Mouse (Mus musculus): ENCODE data around the gene Cep290. TPM values are rescaled to one million over a fixed set of nuclear protein-coding genes. Genes with fewer than 3 reads are reported as not detected.

Cep290 gene
- total and polyA plus RNA-seq, 3 experiments, result 3.8 to 5.2 TPM; not detected in 1

GRCm38 (mm10) chr10:100604254-100604653 lies 116.9 kb downstream of the Cep290 start:
- TF ChIP-seq NRF1 (IDR thresholded peaks at IDR 0.05; ENCODE audit: insufficient read depth, low read depth, low read length, poor library complexity, severe bottlenecking), result no peak
- TF ChIP-seq RAD21 (IDR thresholded peaks at IDR 0.05; ENCODE audit: low read depth, low read length), result peak; percentile 15
- H3K79me2 ChIP-seq (ENCODE audit: control insufficient read depth, insufficient read depth, low read length, poor library complexity), result no peaks in the 10 kb centered on the region
- no peak overlapping the region for H3K4me3 ChIP-seq (ENCODE audit: control insufficient read depth in 1 of 2, insufficient read depth in 1 of 2, low read depth in 2 of 2, low read length in 2 of 2)
- no peak overlapping the region for H3K9ac ChIP-seq (ENCODE audit: control insufficient read depth, low read depth, low read length, poor library complexity, severe bottlenecking)
- no peaks in the 10 kb centered on the region for H3K4me1 ChIP-seq (ENCODE audit: control insufficient read depth in 1 of 2, insufficient read depth in 2 of 2, low read length in 2 of 2)
- H3K9me3 ChIP-seq (replicated peaks; ENCODE audit: insufficient read depth, low read length), result no peaks in the 10 kb centered on the region
- no peak for DNase-seq (ENCODE audit: low read depth, low spot score)
- no peak overlapping the region for H3K27ac ChIP-seq (ENCODE audit: control insufficient read depth, low read depth, low read length)
- peaks cover 5 to 8% of the 10 kb centered on the region in 2 experiments for H3K27me3 ChIP-seq (ENCODE audit: control insufficient read depth in 1 of 2, insufficient read depth in 2 of 2, low read length in 2 of 2)
- no peaks in the 10 kb centered on the region for H3K36me3 ChIP-seq (ENCODE audit: control insufficient read depth in 1 of 2, insufficient read depth in 2 of 2, low read length in 2 of 2)

- no peak for DNase-seq (ENCODE audit: low read depth, low spot score)
- Histone ChIP-seq H3K36me3 (ENCODE audit: control insufficient read depth in 1 of 2, insufficient read depth in 2 of 2, low read length in 2 of 2) (no peaks in the 10 kb centered on the region), H3K4me3 (ENCODE audit: control insufficient read depth in 1 of 2, insufficient read depth in 1 of 2, low read depth in 2 of 2, low read length in 2 of 2) (no peak overlapping the region)
These were observed 130.0 kb downstream of the Cep290 start for GRCm38 (mm10) chr10:100617233-100617903.

GRCm38 (mm10) chr10:100619474-100619873 lies 132.1 kb downstream of the Cep290 start:
- TF ChIP-seq ZKSCAN1 (IDR thresholded peaks at IDR 0.05; ENCODE audit: low read depth, low read length) (no peak), MAFK (IDR thresholded peaks at IDR 0.05; ENCODE audit: borderline replicate concordance, low read depth, low read length) (no peak), MYC (IDR thresholded peaks at IDR 0.05; ENCODE audit: low read depth, low read length) (no peak), POLR2AphosphoS5 (IDR thresholded peaks at IDR 0.05; ENCODE audit: borderline replicate concordance, low read depth, low read length) (no peak), MAZ (IDR thresholded peaks at IDR 0.05; ENCODE audit: low read depth, low read length) (no peak), ZNF384 (IDR thresholded peaks at IDR 0.05; ENCODE audit: low read depth, low read length) (no peak), EP300 (IDR thresholded peaks at IDR 0.05; ENCODE audit: low read depth in 1 of 2, low read length in 2 of 2) (no peak), NRF1 (IDR thresholded peaks at IDR 0.05; ENCODE audit: insufficient read depth, low read depth, low read length, poor library complexity, severe bottlenecking) (no peak)
- Histone ChIP-seq H3K9ac (ENCODE audit: control insufficient read depth, low read depth, low read length, poor library complexity, severe bottlenecking) (no peak overlapping the region), H3K4me3 (ENCODE audit: control insufficient read depth in 1 of 2, insufficient read depth in 1 of 2, low read depth in 2 of 2, low read length in 2 of 2) (no peak overlapping the region), H3K79me2 (ENCODE audit: control insufficient read depth, insufficient read depth, low read length, poor library complexity) (no peaks in the 10 kb centered on the region), H3K36me3 (ENCODE audit: control insufficient read depth in 1 of 2, insufficient read depth in 2 of 2, low read length in 2 of 2) (no peaks in the 10 kb centered on the region), H3K9me3 (replicated peaks; ENCODE audit: insufficient read depth, low read length) (no peaks in the 10 kb centered on the region), H3K27me3 (ENCODE audit: control insufficient read depth in 1 of 2, insufficient read depth in 2 of 2, low read length in 2 of 2) (peaks cover 0 to 2% of the 10 kb centered on the region in 2 experiments; a peak in 3 of 4 replicates), H3K4me1 (ENCODE audit: control insufficient read depth in 1 of 2, insufficient read depth in 2 of 2, low read length in 2 of 2) (no peaks in the 10 kb centered on the region), H3K27ac (ENCODE audit: control insufficient read depth, low read depth, low read length) (no peak overlapping the region)
- no peak for DNase-seq (ENCODE audit: low read depth, low spot score)

More at GRCm38 (mm10) chr10:100617233-100617903, 130.0 kb downstream of the Cep290 start:
- Histone ChIP-seq H3K9me3 (replicated peaks; ENCODE audit: insufficient read depth, low read length) (no peaks in the 10 kb centered on the region), H3K79me2 (ENCODE audit: control insufficient read depth, insufficient read depth, low read length, poor library complexity) (no peaks in the 10 kb centered on the region), H3K27ac (ENCODE audit: control insufficient read depth, low read depth, low read length) (no peak overlapping the region), H3K9ac (ENCODE audit: control insufficient read depth, low read depth, low read length, poor library complexity, severe bottlenecking) (no peak overlapping the region), H3K4me1 (ENCODE audit: control insufficient read depth in 1 of 2, insufficient read depth in 2 of 2, low read length in 2 of 2) (no peaks in the 10 kb centered on the region), H3K27me3 (ENCODE audit: control insufficient read depth in 1 of 2, insufficient read depth in 2 of 2, low read length in 2 of 2) (peaks cover 0 to 2% of the 10 kb centered on the region in 2 experiments; a peak in 3 of 4 replicates)
- no peak for TF ChIP-seq EP300 (IDR thresholded peaks at IDR 0.05; ENCODE audit: low read depth in 1 of 2, low read length in 2 of 2)
